Mouse (Mus musculus) small intestine, adult 2 months (tissue): ENCODE measurements around the gene Aamp. TPM values are rescaled to one million over a fixed set of nuclear protein-coding genes. Genes with fewer than 3 reads are reported as not detected.

Experiments used
- H3K27ac ChIP-seq: fragments of 200-500 bp; 2 replicates; pipeline ENCODE4 v1.5.1; 2012; ENCODE audit warnings: low read depth, low read length, control low read depth, inconsistent platforms; ENCODE audit not compliant: insufficient read depth
- H3K27me3 ChIP-seq: fragments of 200-500 bp; 2 replicates; pipeline ENCODE4 v1.6.1; 2012; ENCODE audit warnings: mild to moderate bottlenecking, moderate library complexity, low read length, inconsistent platforms; ENCODE audit not compliant: control insufficient read depth, insufficient read depth
- H3K36me3 ChIP-seq: fragments of 200-500 bp; 2 replicates; pipeline ENCODE4 v1.6.1; 2012; ENCODE audit warnings: mild to moderate bottlenecking, low read length, control low read depth, inconsistent platforms; ENCODE audit not compliant: control insufficient read depth, insufficient read depth
- H3K4me1 ChIP-seq: fragments of 200-500 bp; 2 replicates; pipeline ENCODE4 v1.6.1; 2012; ENCODE audit warnings: low read length, inconsistent platforms, mixed read lengths; ENCODE audit not compliant: control insufficient read depth, insufficient read depth, insufficient read length
- H3K4me3 ChIP-seq: fragments of 200-500 bp; 2 replicates; pipeline ENCODE4 v1.5.1; 2012; ENCODE audit warnings: low read depth, mild to moderate bottlenecking, control low read depth, inconsistent platforms, low read length, moderate library complexity
- CTCF ChIP-seq: fragments of 200-500 bp; IDR thresholded peaks from 2 replicates; pipeline ENCODE4 v1.5.1; 2012; ENCODE audit warnings: low read depth, mild to moderate bottlenecking, control low read depth, inconsistent platforms, low read length, moderate library complexity, mixed read lengths; ENCODE audit not compliant: insufficient replicate concordance, insufficient read length; ENCODE audit errors: extremely low read depth
- POLR2A ChIP-seq: fragments of 200-500 bp; IDR thresholded peaks from 2 replicates; pipeline ENCODE4 v1.6.1; 2012; ENCODE audit warnings: low read depth, mild to moderate bottlenecking, control low read depth, inconsistent platforms, low read length, moderate library complexity
- WGBS: fragments of 180-500 bp; shearing (Covaris S2); methylation state at CpG from one replicate; pipeline ENCODE4 v1.1.7; 2018; 5-methylcytosine and 5-hydroxymethylcytosine counted together
- polyA plus RNA-seq: library from polyadenylated mRNA; depleted of rRNA; stranded (reverse); fragments of >200 nt; gene quantifications from 2 replicates; pipeline ENCODE4 v1.2.3, GENCODE M21; 2012

Aamp gene
- polyA plus RNA-seq, 1 experiment: 160 TPM

- peaks cover 37% of the 10 kb centered on the region for H3K36me3 ChIP-seq
- 46% methylated on average over 8 of the region's 8 CpGs for WGBS
- TF ChIP-seq POLR2A (no peak), CTCF (no peak)
- no peak overlapping the region for H3K4me3 ChIP-seq
- H3K27me3 ChIP-seq: no peaks in the 10 kb centered on the region
- H3K4me1 ChIP-seq: no peaks in the 10 kb centered on the region
- no peak overlapping the region for H3K27ac ChIP-seq
Observed at GRCm38 (mm10) chr1:74277883-74278537, 6.5 kb downstream of the Aamp start.

GRCm38 (mm10) chr1:74277041-74277440 lies 7.5 kb downstream of the Aamp start:
- Histone ChIP-seq H3K27me3 (no peaks in the 10 kb centered on the region), H3K36me3 (peaks cover 28% of the 10 kb centered on the region), H3K4me3 (no peak overlapping the region), H3K27ac (no peak overlapping the region), H3K4me1 (no peaks in the 10 kb centered on the region)
- no peak for TF ChIP-seq POLR2A
- TF ChIP-seq CTCF: no peak
- 69% methylated on average over 6 of the region's 6 CpGs for WGBS

DNA sequence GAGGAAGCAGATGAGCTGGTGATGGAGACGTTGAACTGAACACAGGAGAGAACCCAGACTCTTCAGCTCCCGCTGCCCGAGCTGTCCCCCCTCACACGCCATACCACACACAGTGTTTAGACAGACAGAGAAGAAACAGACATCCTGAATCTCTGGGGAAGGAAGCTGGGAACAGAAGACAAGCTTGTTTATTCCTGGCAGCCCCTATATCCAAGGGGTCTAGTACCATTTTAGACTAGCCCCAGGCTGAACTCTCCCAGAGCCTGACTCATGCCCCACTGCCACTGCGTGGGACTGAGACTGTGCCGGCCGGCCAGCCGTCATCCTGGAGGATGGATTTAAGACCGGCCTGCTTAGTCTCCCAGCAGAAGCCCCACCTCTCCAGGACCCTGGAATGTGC lies 9.5 kb downstream of the Aamp start:
- TF ChIP-seq CTCF (no peak), POLR2A (no peak)
- WGBS: 46% methylated on average over 9 of the region's 9 CpGs
- Histone ChIP-seq H3K27ac (no peak overlapping the region), H3K36me3 (peaks cover 8% of the 10 kb centered on the region), H3K27me3 (no peaks in the 10 kb centered on the region), H3K4me3 (no peak overlapping the region), H3K4me1 (no peaks in the 10 kb centered on the region)

GRCm38 (mm10) chr1:74271659-74272058 lies 12.9 kb downstream of the Aamp start:
- 61% methylated on average over 4 of the region's 4 CpGs for WGBS
- Histone ChIP-seq H3K27ac (no peak overlapping the region), H3K4me1 (no peaks in the 10 kb centered on the region), H3K27me3 (no peaks in the 10 kb centered on the region), H3K36me3 (peaks cover 21% of the 10 kb centered on the region), H3K4me3 (no peak overlapping the region)
- no peak for TF ChIP-seq CTCF
- no peak for TF ChIP-seq POLR2A

- no peak for TF ChIP-seq CTCF
- no peak for TF ChIP-seq POLR2A
- no peaks in the 10 kb centered on the region for H3K4me1 ChIP-seq
- peaks cover 47% of the 10 kb centered on the region for H3K36me3 ChIP-seq
- no peak overlapping the region for H3K4me3 ChIP-seq
- no peaks in the 10 kb centered on the region for H3K27me3 ChIP-seq
- 69% methylated on average over 8 of the region's 8 CpGs for WGBS
- no peak overlapping the region for H3K27ac ChIP-seq
Observed at GRCm38 (mm10) chr1:74268750-74269149, 15.8 kb downstream of the Aamp start.

GRCm38 (mm10) chr1:74262510-74262909 lies 22.0 kb downstream of the Aamp start:
- TF ChIP-seq POLR2A: no peak
- no peak for TF ChIP-seq CTCF
- no peaks in the 10 kb centered on the region for H3K27me3 ChIP-seq
- H3K4me3 ChIP-seq: no peak overlapping the region
- 81% methylated on average over 6 of the region's 6 CpGs for WGBS
- peaks cover 80% of the 10 kb centered on the region for H3K36me3 ChIP-seq
- no peaks in the 10 kb centered on the region for H3K4me1 ChIP-seq
- H3K27ac ChIP-seq: no peak overlapping the region

GRCm38 (mm10) chr1:74256782-74257181 lies 27.8 kb downstream of the Aamp start:
- 49% methylated on average over 4 of the region's 4 CpGs for WGBS
- Histone ChIP-seq H3K27me3 (no peaks in the 10 kb centered on the region), H3K4me1 (peaks cover 17% of the 10 kb centered on the region; the same call in 1 of the 2 replicates), H3K27ac (peak overlapping the region; percentile 98), H3K36me3 (peaks cover 73% of the 10 kb centered on the region), H3K4me3 (no peak overlapping the region)
- TF ChIP-seq POLR2A: no peak
- TF ChIP-seq CTCF: peak; percentile 18; the same call in 1 of the 2 replicates
